Mouse (Mus musculus): ENCODE measurements around the gene Prpf18.

Prpf18 gene

DNA sequence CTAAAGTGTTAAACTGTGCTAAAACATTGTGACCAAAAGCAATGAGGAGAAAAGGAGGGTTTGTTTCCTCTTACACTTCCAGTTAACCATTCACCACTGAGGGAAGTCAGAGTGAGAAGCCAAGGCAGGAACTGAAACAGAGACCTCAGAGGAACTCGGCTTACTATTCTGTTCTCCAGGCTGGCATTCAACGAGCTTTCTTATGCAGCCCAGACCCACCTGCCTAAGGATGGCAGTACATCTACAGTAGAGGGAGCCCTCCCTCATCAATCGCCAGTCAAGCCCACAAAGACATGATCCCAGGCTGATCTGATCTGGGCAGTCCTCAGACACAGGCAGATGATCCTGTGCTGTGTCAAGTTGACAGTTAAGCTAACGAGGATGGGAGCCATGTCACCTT, 78.5 kb downstream of the Prpf18 start:
- no peak for DNase-seq

DNA sequence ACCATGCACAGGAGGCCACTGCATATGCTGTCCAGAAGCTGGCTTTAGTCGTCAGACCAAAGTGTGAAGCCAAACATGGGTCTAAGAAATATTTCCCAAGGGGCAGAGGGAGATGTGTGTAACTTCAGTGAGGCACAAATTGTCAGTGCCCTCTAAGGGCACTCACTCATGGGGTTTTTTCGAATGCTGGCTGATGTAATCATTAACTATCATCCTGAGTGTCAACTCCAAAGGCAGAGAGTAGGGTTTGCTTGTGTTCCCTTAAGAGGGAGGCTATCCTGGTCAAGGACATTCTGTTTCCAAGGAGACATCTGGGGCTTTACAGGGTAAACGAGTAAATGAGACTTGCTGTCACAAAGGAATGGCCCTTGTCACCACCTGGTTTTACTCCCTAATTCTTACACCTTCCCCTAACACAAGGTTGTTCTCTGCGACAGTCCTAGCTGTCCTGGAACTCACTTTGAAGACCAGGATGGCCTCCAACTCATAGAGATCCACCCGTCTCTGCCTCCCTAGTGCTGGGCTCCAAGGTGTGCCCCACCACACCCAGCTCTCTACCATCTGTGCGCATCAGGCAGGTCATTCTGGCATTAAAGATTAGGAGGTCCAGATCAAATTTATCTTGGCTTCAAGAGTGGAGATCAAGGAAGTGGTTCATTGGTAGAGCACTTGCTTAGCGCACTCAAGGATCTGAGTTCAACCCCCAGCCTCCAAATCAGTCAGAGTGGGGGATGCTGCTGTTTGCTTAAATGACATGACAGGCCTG, 79.2 kb downstream of the Prpf18 start:
- no peak for DNase-seq
